Comparison of ENCODE assay signal across 9 mouse cellular contexts in the genomic region with DNA sequence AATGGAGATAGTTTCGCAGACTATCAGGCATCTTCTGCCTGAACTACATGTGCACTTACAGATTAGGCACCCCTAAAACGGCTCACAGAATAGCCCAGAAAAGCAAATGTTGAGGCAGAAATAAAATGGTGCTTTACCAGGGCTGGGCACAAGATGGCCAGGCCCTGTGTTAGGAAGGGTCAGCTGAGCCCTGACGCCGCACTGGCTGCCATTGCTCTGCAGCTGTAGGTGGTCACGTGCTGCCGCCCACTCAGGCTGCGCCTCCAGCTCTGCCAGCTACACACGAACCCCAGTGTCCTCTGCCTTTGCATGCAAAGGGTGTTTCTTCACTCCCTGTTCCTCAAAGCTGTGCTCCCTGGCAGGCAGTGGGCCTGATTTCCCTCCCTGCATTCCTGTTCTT. TPM values are rescaled to one million over a fixed set of nuclear protein-coding genes. Genes with fewer than 3 reads are reported as not detected.
DNase-seq lines count a peak whose midpoint lies in the region; ATAC-seq lines count a peak whose summit lies in the region.
"Had no signal": no experiment of that assay in that cellular context is flagged by ENCODE, and none has a peak within 500 bp of the region (broad histone marks: within the 10 kb centered on the region; RNA-seq: fewer than 3 reads in every experiment).

No protein-coding gene starts in this region.

- H3K4me1 ChIP-seq in neural tube, embryonic 13.5 days (replicated peaks), result peaks cover 43% of the 10 kb centered on the region
- H3K4me1 ChIP-seq in intestine, embryonic 15.5 days (replicated peaks), result no peaks in the 10 kb centered on the region

- 45% methylated on average over 8 of the region's 8 CpGs for WGBS in neural tube, embryonic 13.5 days
- WGBS in intestine, embryonic 15.5 days, result 64% methylated on average over 8 of the region's 8 CpGs

- peak overlapping the region; percentile 96 for H3K27ac ChIP-seq in neural tube, embryonic 13.5 days (replicated peaks)
- no peak overlapping the region for H3K27ac ChIP-seq in intestine, embryonic 15.5 days

- peaks cover 44% of the 10 kb centered on the region for H3K27me3 ChIP-seq in neural tube, embryonic 13.5 days
- peaks cover 48% of the 10 kb centered on the region for H3K27me3 ChIP-seq in intestine, embryonic 15.5 days (replicated peaks)

- ATAC-seq in frontal cortex, adult (ENCODE audit: low TSS enrichment), result peak; percentile 33
- ATAC-seq in neural tube, embryonic 13.5 days (ENCODE audit: low read depth), result peak; percentile 34; the same call in 1 of the 2 replicates
- ATAC-seq in intestine, embryonic 15.5 days, result no peak

- peak overlapping the region; percentile 78 for H3K4me2 ChIP-seq in neural tube, embryonic 13.5 days
- H3K4me2 ChIP-seq in intestine, embryonic 15.5 days (replicated peaks), result no peak overlapping the region

- H3K36me3 ChIP-seq in neural tube, embryonic 13.5 days, result no peaks in the 10 kb centered on the region
- no peaks in the 10 kb centered on the region for H3K36me3 ChIP-seq in intestine, embryonic 15.5 days

- H3K4me3 ChIP-seq in neural tube, embryonic 13.5 days, result no peak overlapping the region; the same call in 1 of the 2 replicates
- no peak overlapping the region for H3K4me3 ChIP-seq in intestine, embryonic 15.5 days (replicated peaks)
- H3K4me3 ChIP-seq: erythroblast, embryonic 14.5 days had no signal

- H3K9me3 ChIP-seq in neural tube, embryonic 13.5 days, result no peaks in the 10 kb centered on the region
- no peaks in the 10 kb centered on the region for H3K9me3 ChIP-seq in intestine, embryonic 15.5 days

- no peak overlapping the region for H3K9ac ChIP-seq in neural tube, embryonic 13.5 days
- no peak overlapping the region for H3K9ac ChIP-seq in intestine, embryonic 15.5 days

- DNase-seq in embryo, embryonic 10 days (ENCODE audit: low spot score), result peak; percentile 13
- peak; percentile 31 for DNase-seq in layer of hippocampus, postnatal 25 days (ENCODE audit: extremely low spot score in 1 of 2, low spot score in 1 of 2)
- no peak for DNase-seq in gastrocnemius, adult 8-10 months (ENCODE audit: low spot score in 2 of 2)
- no peak for DNase-seq in heart, adult 8-10 months (ENCODE audit: low spot score)
- DNase-seq: lung, adult 2 months had no signal

RNA-seq across cellular contexts. Expression of a gene that starts 0.9 kb away (rescaled TPM):
- 10 to 100 TPM; 40.2 to 46.1 TPM for total RNA-seq in layer of hippocampus, postnatal 25 days (2021)
- polyA plus RNA-seq in neural tube, embryonic 13.5 days (2015; fragmentation: Nextera tagmentation; extraction: Ambion mirVana), result 6.7 and 9.1 TPM in 2 replicates
- under 1 TPM in 3 of 4 experiments, not detected in 1; 0.02 to 0.11 (median 0.04) TPM for total RNA-seq in gastrocnemius, adult 8-10 months (2022)
- polyA plus RNA-seq in intestine, embryonic 15.5 days (2015; fragmentation: Nextera tagmentation; extraction: Ambion mirVana), result 0.14 and 0.15 TPM in 2 replicates
- not detected for total RNA-seq in heart, adult 8-10 months (2022)
- polyA plus RNA-seq: erythroblast, embryonic 14.5 days had no signal

Comparison
In these comparisons a context has a peak if more than half of its experiments do, and no peak if none do; other contexts are left out.
1. DNase-seq: peak in embryo, embryonic 10 days (single experiment) and layer of hippocampus, postnatal 25 days (2 of 2); none in gastrocnemius, adult 8-10 months (0 of 2) and heart, adult 8-10 months (single experiment).
2. RNA of a gene that starts 0.9 kb away (total RNA-seq): 40.2 to 46.1 TPM in layer of hippocampus, postnatal 25 days; 0.02 to 0.11 TPM in gastrocnemius, adult 8-10 months and not detected in heart, adult 8-10 months; every median in the first group is over 10 times any median in the second.